Mouse (Mus musculus) small intestine, adult 2 months (tissue): ENCODE measurements around the gene Dkkl1.

Experiments used
- CTCF ChIP-seq: fragments of 200-500 bp; IDR thresholded peaks from 2 replicates; pipeline ENCODE4 v1.5.1; 2012; ENCODE audit warnings: low read depth, mild to moderate bottlenecking, control low read depth, inconsistent platforms, low read length, moderate library complexity, mixed read lengths; ENCODE audit not compliant: insufficient replicate concordance, insufficient read length; ENCODE audit errors: extremely low read depth
- POLR2A ChIP-seq: fragments of 200-500 bp; IDR thresholded peaks from 2 replicates; pipeline ENCODE4 v1.6.1; 2012; ENCODE audit warnings: low read depth, mild to moderate bottlenecking, control low read depth, inconsistent platforms, low read length, moderate library complexity

GRCm38 (mm10) chr7:45164833-45165232 is 47.1 kb downstream of the Dkkl1 start:
- TF ChIP-seq CTCF: no peak
- TF ChIP-seq POLR2A: no peak
